Mouse (Mus musculus): ENCODE measurements around the gene Olfr1222.
"Not testable (repeated sequence)": the region's sequence is repeated elsewhere in the genome, so short reads cannot be mapped to it uniquely, and the experiment has no call there.

Olfr1222 gene

DNA sequence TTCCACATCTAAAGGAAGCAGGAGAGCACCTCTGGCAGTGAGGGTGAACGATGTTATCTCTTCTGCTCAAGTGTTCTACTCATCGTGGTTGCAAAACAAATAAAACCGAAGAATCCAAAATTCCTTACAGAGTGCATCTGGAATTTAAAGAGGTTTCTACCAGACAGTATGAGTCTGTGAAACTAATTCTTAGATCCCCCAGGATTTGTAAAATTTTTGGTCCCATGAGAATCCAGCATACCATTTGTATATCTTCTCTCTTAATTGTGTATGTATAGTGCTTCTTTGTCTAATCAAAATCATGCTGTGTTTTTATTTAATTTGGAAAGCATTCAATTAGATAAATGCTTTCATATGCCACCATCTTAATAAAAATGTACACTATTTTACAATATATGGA is at the start of gene Olfr1222:
TSS of gene Olfr1222 (minus strand) at position 101 of the 400 bp plus-strand sequence.
- no peak for DNase-seq (ENCODE audit: extremely low read depth, insufficient read length, low spot score)

DNA sequence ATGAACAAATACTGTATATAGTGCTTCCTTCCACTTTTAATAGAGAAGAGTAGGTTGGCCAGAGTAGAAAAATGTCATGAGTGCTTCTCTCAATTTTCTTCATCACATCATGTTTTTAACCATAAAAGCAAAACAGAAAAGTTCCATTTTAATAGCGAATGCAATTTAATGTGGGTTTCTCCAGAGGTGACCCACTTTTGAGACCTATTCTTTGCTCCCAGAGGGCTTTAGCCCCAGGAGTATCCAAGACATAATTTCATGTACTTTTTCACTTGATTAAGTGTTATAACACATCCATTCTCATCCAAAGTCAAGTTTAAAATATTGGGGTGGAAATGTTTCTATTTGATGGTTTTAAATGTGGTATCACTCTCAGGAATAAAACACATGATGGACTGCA is 41.7 kb upstream of the Olfr1222 start, which contains the start of gene Olfr1225:
TSS of gene Olfr1225 (minus strand) at position 101 of the 400 bp plus-strand sequence.
- DNase-seq (ENCODE audit: extremely low read depth, insufficient read length, low spot score) = no peak

DNA sequence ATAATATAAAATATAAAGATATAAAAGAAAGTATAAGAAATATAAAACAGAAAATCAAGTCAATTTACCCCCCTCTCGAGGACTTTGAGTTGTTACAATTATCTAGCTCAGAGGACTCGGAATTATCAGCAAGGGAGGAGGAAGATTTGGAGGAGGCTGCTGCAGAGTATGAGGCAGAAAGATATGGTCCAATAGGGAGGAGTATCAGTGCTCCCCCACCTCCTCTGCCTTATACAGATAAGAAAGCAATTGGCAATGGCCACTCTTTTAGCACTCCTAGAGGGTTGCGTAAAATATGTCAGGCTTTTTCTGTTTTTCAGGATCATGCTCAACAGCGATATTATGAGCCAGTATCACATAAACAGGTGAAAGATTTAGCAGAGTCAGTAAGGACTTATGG is 31.9 kb upstream of the Olfr1222 start:
- DNase-seq (ENCODE audit: extremely low read depth, insufficient read length, low spot score) = not testable (repeated sequence)

DNA sequence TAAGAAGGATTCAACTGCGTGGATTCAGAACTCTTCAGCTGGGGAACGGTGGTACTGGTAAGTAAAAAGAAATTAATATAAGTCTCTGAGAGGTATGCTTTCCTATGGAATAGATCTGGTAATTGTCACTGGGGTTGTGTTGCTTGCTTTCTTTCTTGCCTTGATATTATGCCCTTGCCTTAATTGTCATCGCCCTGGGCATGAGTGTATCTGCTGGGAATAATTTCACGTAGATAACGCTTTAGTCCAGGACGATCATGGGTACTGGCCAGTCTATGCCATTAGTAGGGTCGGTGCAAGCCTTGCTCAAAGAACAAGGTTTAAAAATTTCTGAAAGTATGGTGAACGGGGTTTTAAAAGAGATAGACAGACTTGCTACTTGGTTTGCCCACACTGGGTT is 31.1 kb upstream of the Olfr1222 start, which contains the start of gene Olfr1224-ps1:
TSS of gene Olfr1224-ps1 (minus strand) at position 101 of the 400 bp plus-strand sequence.
- not testable (repeated sequence) for DNase-seq (ENCODE audit: extremely low read depth, insufficient read length, low spot score)

DNA sequence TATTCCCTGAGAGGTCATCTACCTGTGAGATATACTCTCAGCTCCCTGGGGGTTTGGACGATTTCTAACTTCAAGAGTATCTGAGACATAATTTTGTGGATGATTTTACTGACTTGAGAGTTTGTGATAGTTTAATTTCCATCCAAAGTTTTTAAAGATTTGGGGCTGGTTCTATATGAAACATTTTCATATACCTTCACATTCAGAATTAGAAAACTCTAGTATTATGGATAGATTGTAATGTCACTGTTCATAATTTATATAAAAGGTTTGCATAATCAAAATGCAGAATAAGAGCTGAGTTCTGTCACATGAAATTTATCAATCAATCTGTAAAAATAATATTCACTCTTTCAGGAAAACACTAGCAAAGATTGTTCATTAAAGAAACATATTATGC is 18.6 kb upstream of the Olfr1222 start, which contains the start of gene Olfr1223:
TSS of gene Olfr1223 (minus strand) at position 101 of the 400 bp plus-strand sequence.
- DNase-seq (ENCODE audit: extremely low read depth, insufficient read length, low spot score) = no peak

DNA sequence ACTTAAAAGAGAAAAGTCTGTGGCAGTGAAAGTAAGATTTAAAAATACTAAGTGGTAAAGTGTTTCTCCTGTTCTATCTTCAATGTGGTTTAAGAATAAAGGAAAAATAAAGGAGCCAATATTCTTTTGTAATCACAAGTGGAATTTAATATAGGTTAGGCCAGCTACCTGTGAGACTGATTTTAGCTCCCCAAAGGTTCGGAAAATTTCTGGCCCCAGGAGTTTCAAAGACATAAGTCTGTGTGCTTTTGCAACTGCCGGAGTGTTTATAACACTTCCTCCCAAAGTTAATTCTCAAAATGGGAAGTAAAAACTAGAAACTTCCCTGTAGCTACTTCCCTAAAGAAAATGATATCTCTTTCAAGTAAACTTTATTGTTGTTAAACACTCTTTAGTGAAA is 15.7 kb downstream of the Olfr1222 start, which contains the start of gene Olfr1221:
TSS of gene Olfr1221 (minus strand) at position 101 of the 400 bp plus-strand sequence.
- DNase-seq (ENCODE audit: extremely low read depth, insufficient read length, low spot score) = no peak

DNA sequence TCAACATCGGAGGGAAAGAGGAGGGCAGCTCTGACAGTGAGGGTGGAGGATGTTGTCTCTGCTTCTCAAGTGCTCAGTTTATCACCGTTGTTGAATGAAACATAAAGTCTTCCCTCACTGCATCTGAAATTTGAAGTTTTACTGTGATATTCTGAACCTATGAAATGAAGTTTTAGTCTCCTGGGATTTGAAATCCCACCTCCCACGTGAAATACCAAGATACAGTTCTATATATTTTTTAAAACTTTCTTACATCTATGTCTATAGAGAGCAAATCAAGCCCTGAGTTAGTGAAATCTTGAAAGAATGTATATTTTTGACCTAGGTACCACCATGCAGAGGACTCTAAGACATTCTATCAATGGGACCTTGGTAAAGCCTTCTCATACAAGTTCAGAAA is 26.1 kb downstream of the Olfr1222 start, which contains the start of gene Olfr1220:
TSS of gene Olfr1220 (minus strand) at position 101 of the 400 bp plus-strand sequence.
- no peak for DNase-seq (ENCODE audit: extremely low read depth, insufficient read length, low spot score)

DNA sequence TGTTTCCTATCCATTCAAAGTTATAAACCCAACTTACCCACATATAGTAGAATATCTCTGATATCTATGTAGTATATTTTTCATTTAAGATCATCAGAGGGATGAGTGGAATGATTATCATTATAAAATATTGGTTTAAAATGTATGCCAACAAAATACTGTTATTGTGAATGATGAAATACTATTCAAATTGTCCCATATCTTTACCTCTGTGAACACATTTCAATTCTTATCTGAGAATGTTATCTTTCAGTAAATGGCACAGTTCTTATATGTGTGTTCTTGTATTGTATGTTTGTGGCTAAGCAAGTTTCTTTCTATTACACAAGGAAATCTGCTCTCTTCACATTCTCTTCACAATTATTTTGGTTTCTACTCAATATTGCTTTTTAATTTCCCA is 27.2 kb downstream of the Olfr1222 start:
- DNase-seq (ENCODE audit: extremely low read depth, insufficient read length, low spot score) = no peak

DNA sequence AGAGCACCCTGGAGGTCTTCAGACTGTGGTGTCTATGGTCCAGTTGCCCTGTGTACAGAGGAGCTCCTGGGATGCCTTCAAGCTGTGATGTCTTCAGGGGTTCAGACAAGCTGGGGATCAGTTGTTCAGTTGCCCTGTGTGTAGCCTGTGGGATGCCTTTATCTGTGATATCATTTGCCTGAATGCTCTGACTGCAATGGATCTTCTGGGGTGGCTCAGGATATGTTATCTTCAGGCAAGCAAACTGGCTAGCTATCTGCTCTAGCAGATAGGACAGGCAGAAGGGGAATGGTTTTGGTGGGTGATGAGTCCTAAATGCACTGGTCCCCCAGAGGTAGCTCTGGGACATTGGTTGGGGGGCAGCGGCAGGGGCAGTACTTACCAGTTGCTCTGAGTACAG is 39.0 kb downstream of the Olfr1222 start:
- DNase-seq (ENCODE audit: extremely low read depth, insufficient read length, low spot score) = no peak

DNA sequence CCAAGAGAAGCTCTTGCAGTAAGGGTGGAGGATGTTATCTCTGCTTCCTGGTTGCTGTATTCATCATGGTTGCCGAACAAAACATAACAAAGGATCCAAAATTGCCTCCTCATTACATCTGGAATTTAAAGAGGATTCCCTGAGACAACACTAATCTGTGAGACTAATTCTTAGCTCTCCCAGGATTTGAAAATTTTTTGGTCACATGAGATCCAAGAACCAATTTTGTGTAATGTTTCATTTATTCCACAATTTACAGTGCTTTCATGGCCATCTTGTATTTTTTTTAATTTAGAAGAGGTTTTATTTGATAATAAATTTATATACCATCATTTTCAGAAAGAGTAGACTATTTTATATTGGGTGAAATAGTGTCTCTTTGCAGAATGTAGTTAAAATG is 49.4 kb downstream of the Olfr1222 start, which contains the start of gene Olfr1219:
TSS of gene Olfr1219 (minus strand) at position 101 of the 400 bp plus-strand sequence.
- no peak for DNase-seq (ENCODE audit: extremely low read depth, insufficient read length, low spot score)

DNA sequence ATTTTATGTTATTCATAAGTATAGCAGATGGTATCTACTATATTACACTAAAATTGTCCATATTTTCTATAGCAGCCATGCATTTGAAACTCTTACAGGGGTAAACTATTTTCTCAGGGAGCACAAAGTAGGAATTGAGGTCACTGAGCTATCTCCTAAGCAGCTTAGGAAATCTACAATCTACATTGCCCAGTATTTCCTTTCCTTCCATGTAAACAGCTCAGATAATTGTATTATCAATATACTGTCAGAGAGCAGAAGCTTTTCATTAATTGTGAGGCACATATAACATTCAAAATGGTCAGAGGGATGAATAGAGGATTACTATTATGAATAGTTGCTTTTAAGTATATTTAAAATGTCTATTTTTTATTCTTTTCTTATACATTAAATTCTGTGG is 51.4 kb downstream of the Olfr1222 start:
- no peak for DNase-seq (ENCODE audit: extremely low read depth, insufficient read length, low spot score)

Data from 3134 (cell line).